Mouse (Mus musculus): Measurements from ENCODE around the gene Igflr1.

Gene Igflr1

GRCm38 (mm10) chr7:30613529-30614112 is 48.4 kb downstream of the Igflr1 start:
- peak; percentile 70 to 79 for DNase-seq

GRCm38 (mm10) chr7:30614454-30614853 is 49.2 kb downstream of the Igflr1 start:
- DNase-seq, result no peak

GRCm38 (mm10) chr7:30615049-30615760 is 50.0 kb downstream of the Igflr1 start:
- DNase-seq, result no peak
